Mouse (Mus musculus) midbrain, postnatal 0 days (tissue): Measurements from ENCODE around the gene Ckmt2. TPM values are rescaled to one million over a fixed set of nuclear protein-coding genes. Genes with fewer than 3 reads are reported as not detected.

Source experiments
- ATAC-seq: fragments of 200-750 bp; cut with Nextera tagmentation; 2 replicates; pipeline ENCODE4 v1.8.0; 2017; ENCODE audit warnings: moderate number of reproducible peaks, mild to moderate bottlenecking, moderate TSS enrichment, moderate library complexity; ENCODE audit not compliant: low FRiP score
- DNase-seq: peaks from one replicate; pipeline ENCODE4 v3.0.0-alpha.2; 2015; ENCODE audit warnings: low spot score
- H3K27ac ChIP-seq: fragments of 300-500 bp; sonication (generic); 2 replicates; pipeline ENCODE4 v1.5.1; 2014; ENCODE audit warnings: low read depth, mild to moderate bottlenecking, low read length, mixed read lengths
- H3K27me3 ChIP-seq: fragments of 300-500 bp; sonication (generic); 2 replicates; pipeline ENCODE4 v1.6.1; 2014; ENCODE audit warnings: low read length, control low read depth, mixed read lengths; ENCODE audit not compliant: insufficient read depth
- H3K36me3 ChIP-seq: fragments of 300-500 bp; sonication (generic); 2 replicates; pipeline ENCODE4 v1.6.1; 2014; ENCODE audit warnings: low read length, control low read depth, mixed read lengths; ENCODE audit not compliant: insufficient read depth
- H3K4me1 ChIP-seq: fragments of 300-500 bp; sonication (generic); 2 replicates; pipeline ENCODE4 v1.6.1; 2014; ENCODE audit warnings: mild to moderate bottlenecking, control low read depth, antibody characterized with exemption, low read length, mixed read lengths; ENCODE audit not compliant: insufficient read depth
- H3K4me2 ChIP-seq: fragments of 300-500 bp; sonication (generic); 2 replicates; pipeline ENCODE4 v1.6.1; 2014; ENCODE audit warnings: low read depth, mild to moderate bottlenecking, low read length, mixed read lengths; ENCODE audit not compliant: poor library complexity, severe bottlenecking
- H3K4me3 ChIP-seq: fragments of 300-500 bp; sonication (generic); 2 replicates; pipeline ENCODE4 v1.5.1; 2014; ENCODE audit warnings: low read depth, mild to moderate bottlenecking, low read length, moderate library complexity
- H3K9ac ChIP-seq: fragments of 300-500 bp; sonication (generic); replicated peaks from 2 replicates; pipeline ENCODE4 v1.6.1; 2014; ENCODE audit warnings: mild to moderate bottlenecking, low read length, moderate library complexity, mixed read lengths; ENCODE audit not compliant: poor library complexity, severe bottlenecking
- H3K9me3 ChIP-seq: fragments of 300-500 bp; sonication (generic); 2 replicates; pipeline ENCODE4 v1.6.1; 2016; ENCODE audit warnings: low read length, control low read depth
- CTCF ChIP-seq: IDR thresholded peaks from 2 replicates; pipeline ENCODE4 v1.5.1; 2016; ENCODE audit warnings: antibody characterized with exemption, mild to moderate bottlenecking
- WGBS: fragments of 180-500 bp; shearing (Covaris S2); extraction: QIAGEN DNeasy Blood & Tissue Kit; methylation state at CpG from one replicate; pipeline ENCODE4 v1.1.7; 2014; 5-methylcytosine and 5-hydroxymethylcytosine counted together
- polyA plus RNA-seq: library from polyadenylated mRNA; unstranded; fragments of >200 nt; fragmentation: Nextera tagmentation; extraction: Ambion mirVana; gene quantifications from 2 replicates; pipeline ENCODE4 v1.2.1, GENCODE M21; 2015
- total RNA-seq: library from RNA; depleted of rRNA; stranded (reverse); fragments of >200 nt; gene quantifications from 2 replicates; pipeline ENCODE4 v1.2.3, GENCODE M21; 2014; rRNA removed

Gene Ckmt2
- total and polyA plus RNA-seq, 2 experiments from 2014 or later = not detected

DNA sequence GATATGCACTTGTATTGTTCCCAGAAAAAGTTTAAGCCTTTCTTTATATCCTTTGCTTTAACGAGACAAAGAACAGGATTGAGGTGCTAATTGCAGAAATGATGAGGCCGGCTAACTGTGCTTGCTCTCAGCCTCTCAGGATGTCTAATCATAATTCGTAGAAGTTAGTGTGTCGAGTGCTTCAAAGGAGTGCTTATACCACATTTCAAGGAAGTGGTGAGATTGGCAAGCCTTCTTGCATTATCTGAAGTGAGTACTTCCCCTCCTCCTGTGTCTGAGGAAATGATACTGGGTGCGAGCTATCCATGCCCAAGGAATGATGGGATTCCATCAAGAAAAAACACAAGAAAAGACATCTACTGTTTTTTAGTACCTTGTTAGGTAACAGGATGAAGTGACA lies 62.0 kb downstream of the Ckmt2 start:
- no peak for ATAC-seq
- Histone ChIP-seq H3K9ac (no peak overlapping the region), H3K36me3 (no peaks in the 10 kb centered on the region), H3K4me2 (no peak overlapping the region), H3K27me3 (no peaks in the 10 kb centered on the region), H3K9me3 (no peaks in the 10 kb centered on the region), H3K4me3 (no peak overlapping the region), H3K27ac (no peak overlapping the region), H3K4me1 (no peaks in the 10 kb centered on the region)
- 92% methylated on average over 5 of the region's 5 CpGs for WGBS
- no peak for TF ChIP-seq CTCF
- no peak for DNase-seq

DNA sequence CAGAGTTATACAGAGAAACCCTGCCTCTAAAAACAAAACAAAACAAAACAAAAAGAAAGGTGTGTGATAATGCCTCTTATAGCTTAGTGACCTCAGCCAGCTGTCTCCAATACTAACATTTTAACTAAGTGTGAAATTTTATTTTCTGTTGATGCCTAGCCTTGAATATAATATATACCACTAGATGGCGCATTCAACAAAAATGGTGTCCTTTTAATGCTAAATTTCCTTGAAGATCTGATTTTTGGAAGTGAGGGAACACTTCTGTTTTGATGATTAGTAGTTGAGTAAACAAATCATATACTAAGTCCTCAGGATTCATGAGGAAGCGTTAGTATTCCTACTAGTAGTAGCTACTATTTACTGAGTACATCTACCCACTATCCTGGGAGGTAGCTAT lies 67.2 kb downstream of the Ckmt2 start:
- Histone ChIP-seq H3K4me1 (no peaks in the 10 kb centered on the region), H3K27me3 (no peaks in the 10 kb centered on the region), H3K9me3 (no peaks in the 10 kb centered on the region), H3K27ac (no peak overlapping the region), H3K9ac (no peak overlapping the region), H3K4me3 (no peak overlapping the region), H3K4me2 (no peak overlapping the region), H3K36me3 (peaks cover 3% of the 10 kb centered on the region)
- DNase-seq = peak; percentile 47
- 45% methylated on average over 2 of the region's 2 CpGs for WGBS
- TF ChIP-seq CTCF = peak; percentile 78
- no peak for ATAC-seq

DNA sequence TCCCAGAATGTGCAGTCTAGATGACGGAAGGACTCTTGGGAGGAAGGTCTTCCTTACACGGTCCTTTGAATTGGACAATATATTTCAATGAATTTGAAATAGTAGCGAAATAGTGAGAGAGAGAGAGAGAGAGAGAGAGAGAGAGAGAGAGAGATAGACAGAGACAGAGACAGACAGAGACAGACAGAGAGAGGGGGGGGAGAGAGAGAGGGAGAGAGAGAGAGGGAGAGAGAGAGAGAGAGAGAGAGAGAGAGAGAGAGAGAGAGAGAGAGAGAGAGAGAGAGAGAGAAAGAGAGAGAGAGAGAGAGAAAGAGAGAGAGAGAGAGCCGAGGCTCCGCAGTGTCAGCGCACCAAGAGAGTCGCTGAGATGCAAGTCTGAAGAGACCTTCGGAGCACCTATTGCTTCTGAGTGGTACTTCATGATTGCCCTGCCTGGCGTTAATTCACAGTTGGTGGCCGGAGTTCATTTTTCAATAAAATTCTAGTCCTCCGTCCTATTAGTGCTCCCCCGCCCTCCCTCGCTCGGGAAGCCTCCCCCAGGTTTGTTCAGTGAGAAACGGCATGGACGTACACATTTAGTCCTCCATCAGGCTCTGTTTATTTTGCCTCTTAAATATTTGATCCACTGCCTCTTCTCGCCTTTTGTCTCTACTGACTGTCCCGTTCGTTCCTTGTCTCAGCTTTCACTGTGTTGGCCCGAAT lies 68.7 kb downstream of the Ckmt2 start:
- 37% methylated on average over 20 of the region's 20 CpGs for WGBS
- peak overlapping the region; percentile 94 for H3K4me3 ChIP-seq
- peak; percentile 47 for DNase-seq
- H3K4me1 ChIP-seq = no peaks in the 10 kb centered on the region
- H3K9me3 ChIP-seq = no peaks in the 10 kb centered on the region
- ATAC-seq = peak; percentile 44; the same call in 1 of the 2 replicates
- no peaks in the 10 kb centered on the region for H3K27me3 ChIP-seq
- H3K27ac ChIP-seq = peak overlapping the region; percentile 92
- H3K36me3 ChIP-seq = peaks cover 3% of the 10 kb centered on the region
- peak overlapping the region; percentile 98 for H3K9ac ChIP-seq
- TF ChIP-seq CTCF = no peak
- H3K4me2 ChIP-seq = peak overlapping the region; percentile 59

DNA sequence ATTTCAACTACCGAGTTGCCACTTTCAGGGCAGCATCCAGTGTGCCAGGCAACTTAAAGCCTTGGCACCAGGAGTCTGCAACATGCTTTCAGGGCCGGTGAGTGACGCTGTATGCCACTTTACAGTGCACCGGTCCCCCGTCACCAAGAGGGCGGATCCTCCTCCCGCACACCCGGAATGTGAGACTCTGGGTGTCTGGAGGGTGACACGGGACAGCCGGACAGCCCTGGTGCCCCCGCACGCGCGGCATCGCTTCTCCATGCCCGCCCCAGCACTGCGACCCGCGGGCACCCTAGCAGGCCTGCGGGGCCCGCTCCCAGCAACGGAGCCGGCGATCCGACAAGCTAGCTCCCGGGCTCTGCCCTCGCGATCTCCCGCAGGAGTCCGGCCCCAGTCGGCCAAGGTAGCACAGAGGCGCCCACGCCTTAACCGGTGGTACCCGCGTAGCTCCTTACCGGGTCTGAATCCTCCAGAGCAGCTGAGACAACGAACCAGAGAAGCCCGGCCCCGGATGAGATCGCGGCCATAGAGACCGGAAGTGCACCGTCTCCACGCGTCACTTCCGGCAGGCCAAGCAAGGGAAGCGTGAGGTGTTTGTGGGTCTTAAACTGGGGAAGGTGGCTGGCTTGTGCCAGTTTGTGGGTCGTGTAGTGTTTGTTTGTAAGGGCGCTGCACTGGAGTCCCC lies 69.4 kb downstream of the Ckmt2 start, which contains the start of gene Zcchc9:
TSS of gene Zcchc9 (minus strand) at position 551 of the 685 bp plus-strand sequence.
- ATAC-seq (peak; percentile 99), DNase-seq (peak; percentile 95)
- Histone ChIP-seq H3K9ac (peak within 1 kb of the TSS; percentile 98), H3K36me3 (peaks cover 3% of the 10 kb centered on the region), H3K27ac (peak within 1 kb of the TSS; percentile 92), H3K4me1 (no peaks in the 10 kb centered on the region), H3K4me2 (peak within 1 kb of the TSS; percentile 59), H3K9me3 (no peaks in the 10 kb centered on the region), H3K27me3 (no peaks in the 10 kb centered on the region), H3K4me3 (peak within 1 kb of the TSS; percentile 94)
- WGBS = under 1% methylated on average over 50 of the region's 50 CpGs
- TF ChIP-seq CTCF = peak; percentile 55

Other genes with a start within 250 kb of the Ckmt2 start
- gene Acot12, start 135.4 kb downstream of the Ckmt2 start, total RNA-seq = 0.44 and 0.47 TPM in 2 replicates
- 0.21 and 0.35 TPM in 2 replicates for gene Acot12, start 135.4 kb downstream of the Ckmt2 start, polyA plus RNA-seq
- 8.9 and 9.7 TPM in 2 replicates for gene Zcchc9, start 69.2 kb downstream of the Ckmt2 start, total RNA-seq
- 13.3 and 13.7 TPM in 2 replicates for gene Zcchc9, start 69.2 kb downstream of the Ckmt2 start, polyA plus RNA-seq